Comparison of ENCODE assay signal across 12 mouse cellular contexts in genomic region chr5:53376856-53377255, GRCm38 (mm10).
DNase-seq lines count a peak whose midpoint lies in the region; ATAC-seq and TF ChIP-seq lines count a peak whose summit lies in the region.
"Had no signal": no experiment of that assay in that cellular context is flagged by ENCODE, and none has a peak within 500 bp of the region (broad histone marks: within the 10 kb centered on the region; RNA-seq: fewer than 3 reads in every experiment).

No protein-coding gene starts in this region.

- no peaks in the 10 kb centered on the region for H3K27me3 ChIP-seq in lung, postnatal 0 days (replicated peaks; ENCODE audit: insufficient read depth, low read length)
- no peaks in the 10 kb centered on the region for H3K27me3 ChIP-seq in embryonic facial prominence, embryonic 12.5 days
- H3K27me3 ChIP-seq in limb, embryonic 10.5 days (ENCODE audit: low read depth, poor library complexity, severe bottlenecking), result peaks cover 22% of the 10 kb centered on the region; the same call in 1 of the 2 replicates
- no peaks in the 10 kb centered on the region for H3K27me3 ChIP-seq in liver, postnatal 0 days (ENCODE audit: insufficient read depth, low read length)

- intact Hi-C loops in left cerebral cortex, postnatal 10 days (cut with DNase I), result no loop called here

- H3K27ac ChIP-seq in lung, postnatal 0 days (ENCODE audit: low read length), result peak overlapping the region; percentile 35; the same call in 1 of the 2 replicates
- peak overlapping the region; percentile 74 for H3K27ac ChIP-seq in embryonic facial prominence, embryonic 12.5 days
- peak overlapping the region; percentile 56; the same call in 1 of the 2 replicates for H3K27ac ChIP-seq in limb, embryonic 10.5 days
- H3K27ac ChIP-seq in liver, postnatal 0 days (ENCODE audit: low read depth), result no peak overlapping the region
- H3K27ac ChIP-seq: neural tube, embryonic 13.5 days had no signal

- H3K4me2 ChIP-seq in lung, postnatal 0 days (replicated peaks; ENCODE audit: low read depth, low read length), result no peak overlapping the region
- no peak overlapping the region for H3K4me2 ChIP-seq in embryonic facial prominence, embryonic 12.5 days (replicated peaks)
- H3K4me2 ChIP-seq in liver, postnatal 0 days (ENCODE audit: low read depth, low read length), result no peak overlapping the region
- H3K4me2 ChIP-seq: midbrain, embryonic 11.5 days; neural tube, embryonic 13.5 days had no signal

- no peak overlapping the region for H3K4me3 ChIP-seq in lung, postnatal 0 days (ENCODE audit: low read depth, low read length)
- no peak overlapping the region for H3K4me3 ChIP-seq in embryonic facial prominence, embryonic 12.5 days
- H3K4me3 ChIP-seq in limb, embryonic 10.5 days, result no peak overlapping the region
- H3K4me3 ChIP-seq in liver, postnatal 0 days (ENCODE audit: low read depth, low read length), result no peak overlapping the region
- H3K4me3 ChIP-seq: neural tube, embryonic 13.5 days had no signal

- H3K9me3 ChIP-seq in lung, postnatal 0 days (ENCODE audit: low read length), result no peaks in the 10 kb centered on the region
- H3K9me3 ChIP-seq in embryonic facial prominence, embryonic 12.5 days, result no peaks in the 10 kb centered on the region
- no peaks in the 10 kb centered on the region for H3K9me3 ChIP-seq in limb, embryonic 10.5 days (replicated peaks)
- H3K9me3 ChIP-seq in liver, postnatal 0 days (ENCODE audit: low read length), result no peaks in the 10 kb centered on the region
- H3K9me3 ChIP-seq: neural tube, embryonic 13.5 days had no signal

- no peak for TF ChIP-seq CTCF in lung, postnatal 0 days (IDR thresholded peaks at IDR 0.05)
- no peak for TF ChIP-seq CTCF in liver, postnatal 0 days (IDR thresholded peaks at IDR 0.05; ENCODE audit: low read depth)

- peak; percentile 8; the same call in 1 of the 2 replicates for TF ChIP-seq EP300 in lung, postnatal 0 days (IDR thresholded peaks at IDR 0.05)
- TF ChIP-seq EP300 in liver, postnatal 0 days (IDR thresholded peaks at IDR 0.05; ENCODE audit: low read depth), result no peak

- ATAC-seq in lung, postnatal 0 days, result peak; percentile 51
- 0 out of 2 replicates have a peak, but pooled peaks have one; percentile 19 for ATAC-seq in embryonic facial prominence, embryonic 12.5 days (ENCODE audit: insufficient number of reproducible peaks, insufficient read depth, low FRiP score, low TSS enrichment)
- no peak for ATAC-seq in liver, postnatal 0 days

- no peaks in the 10 kb centered on the region for H3K36me3 ChIP-seq in lung, postnatal 0 days (ENCODE audit: insufficient read depth, low read length)
- no peaks in the 10 kb centered on the region for H3K36me3 ChIP-seq in embryonic facial prominence, embryonic 12.5 days
- H3K36me3 ChIP-seq in limb, embryonic 10.5 days, result no peaks in the 10 kb centered on the region
- no peaks in the 10 kb centered on the region for H3K36me3 ChIP-seq in liver, postnatal 0 days (replicated peaks; ENCODE audit: insufficient read depth, low read length)
- H3K36me3 ChIP-seq: neural tube, embryonic 13.5 days had no signal

- peak; percentile 80 for DNase-seq in lung, postnatal 0 days (ENCODE audit: low spot score)
- no peak for DNase-seq in lung, postnatal 14 days
- no peak for DNase-seq in limb, embryonic 10.5 days (ENCODE audit: low spot score)
- no peak for DNase-seq in left cerebral cortex, postnatal 10 days (ENCODE audit: extremely low spot score in 1 of 2, low spot score in 2 of 2)
- DNase-seq in urinary bladder, adult 2 months (ENCODE audit: low spot score), result no peak
- DNase-seq in liver, postnatal 0 days, result no peak
- DNase-seq: adrenal gland, postnatal 10 days; cerebellum, adult 2 months; right cerebral cortex, postnatal 14 days had no signal

- 25% methylated on average over 7 of the region's 7 CpGs for WGBS in lung, postnatal 0 days
- 16% methylated on average over 7 of the region's 7 CpGs for WGBS in embryonic facial prominence, embryonic 12.5 days
- WGBS in limb, embryonic 10.5 days, result 21% methylated on average over 7 of the region's 7 CpGs
- WGBS in liver, postnatal 0 days (ENCODE audit: insufficient replicate concordance), result 67% methylated on average over 7 of the region's 7 CpGs

- no peak overlapping the region for H3K9ac ChIP-seq in lung, postnatal 0 days (replicated peaks; ENCODE audit: low read depth)
- H3K9ac ChIP-seq in embryonic facial prominence, embryonic 12.5 days, result no peak overlapping the region
- no peak overlapping the region for H3K9ac ChIP-seq in liver, postnatal 0 days (replicated peaks)
- H3K9ac ChIP-seq: neural tube, embryonic 13.5 days had no signal

- no peaks in the 10 kb centered on the region for H3K4me1 ChIP-seq in lung, postnatal 0 days (ENCODE audit: insufficient read depth, low read depth, low read length)
- H3K4me1 ChIP-seq in embryonic facial prominence, embryonic 12.5 days, result peaks cover 35% of the 10 kb centered on the region
- peaks cover 59% of the 10 kb centered on the region for H3K4me1 ChIP-seq in limb, embryonic 10.5 days
- H3K4me1 ChIP-seq in liver, postnatal 0 days (ENCODE audit: insufficient read depth), result peaks cover 19% of the 10 kb centered on the region
